Mouse (Mus musculus): ENCODE measurements around the gene Sestd1. TPM values are rescaled to one million over a fixed set of nuclear protein-coding genes. Genes with fewer than 3 reads are reported as not detected.

The Sestd1 gene
- total RNA-seq, 4 experiments from 2014 or later = 8.5 to 12.6 (median 10.5) TPM

GRCm38 (mm10) chr2:77272953-77273352 is 7.4 kb downstream of the Sestd1 start:
- DNase-seq (ENCODE audit: low spot score in 2 of 2) = no peak

DNA sequence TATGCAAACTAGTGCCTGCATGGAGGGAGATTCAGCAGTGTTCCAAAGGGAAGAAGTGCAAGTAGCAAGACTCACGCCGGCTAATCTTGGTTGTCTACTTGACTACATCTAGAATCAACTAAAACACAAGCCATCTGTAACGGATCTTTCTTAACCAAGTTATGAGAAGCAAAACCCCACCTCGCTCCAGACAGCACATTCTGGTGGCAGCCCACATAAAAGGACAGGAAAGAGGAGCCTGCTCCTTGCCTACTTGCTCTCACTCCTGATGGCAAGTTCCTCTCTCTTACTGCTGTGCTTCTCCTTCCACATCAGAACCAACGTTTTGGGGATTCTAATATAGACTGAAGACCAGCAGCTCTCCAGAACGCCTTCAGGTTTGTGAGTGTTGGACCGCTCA is 9.6 kb downstream of the Sestd1 start:
- DNase-seq (ENCODE audit: low spot score in 2 of 2) = no peak

DNA sequence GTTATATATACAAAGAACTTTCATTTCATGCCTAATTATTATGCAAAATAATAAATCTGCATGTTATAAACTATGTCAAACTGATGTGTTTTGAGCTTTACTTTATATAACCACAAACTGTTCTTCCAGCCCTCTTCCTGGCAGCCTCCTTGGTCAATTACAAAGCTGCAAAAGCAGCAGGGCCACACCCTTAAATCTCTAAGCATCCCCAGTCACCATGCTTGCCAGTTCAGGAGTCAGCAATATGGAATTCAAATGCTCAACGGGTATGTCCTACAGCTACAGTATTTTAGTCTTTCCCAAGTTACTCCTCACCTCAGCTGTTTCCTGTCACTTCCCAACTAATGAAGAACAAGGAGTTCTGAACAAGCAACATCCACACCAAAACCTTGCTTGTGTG is 10.3 kb downstream of the Sestd1 start:
- DNase-seq (ENCODE audit: low spot score in 2 of 2) = no peak

DNA sequence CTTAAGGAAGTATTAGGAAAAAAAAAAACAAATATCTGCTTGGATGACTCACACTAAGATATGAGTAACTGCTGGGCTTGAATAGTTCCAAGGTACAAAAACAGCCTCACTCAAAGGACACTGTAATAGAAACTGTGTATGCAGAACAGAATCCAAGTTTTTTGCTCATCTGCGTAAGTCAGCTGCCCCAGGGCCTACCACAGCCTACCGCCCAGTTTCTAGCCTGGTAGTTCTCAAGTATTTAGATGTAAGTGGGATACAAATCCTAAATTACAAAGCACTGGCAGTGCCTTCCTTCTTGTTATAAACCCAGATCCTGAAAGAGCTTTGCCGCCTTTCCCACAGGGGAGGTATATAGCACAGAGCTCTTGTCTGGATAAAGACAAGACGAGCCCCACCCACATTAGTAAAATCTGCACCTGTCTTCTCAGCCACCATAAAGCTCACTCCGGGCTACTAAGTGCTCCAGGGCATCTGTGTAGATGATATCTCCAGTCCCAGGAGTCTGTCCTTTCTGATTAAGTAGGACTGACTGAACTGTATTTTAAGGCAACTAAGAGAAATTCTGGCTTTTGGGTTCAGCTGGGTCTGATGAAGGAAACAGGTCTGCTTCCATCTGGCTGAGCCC is 11.7 kb downstream of the Sestd1 start:
- no peak for DNase-seq (ENCODE audit: low spot score in 2 of 2)

GRCm38 (mm10) chr2:77266931-77267330 is 13.5 kb downstream of the Sestd1 start:
- DNase-seq (ENCODE audit: low spot score in 2 of 2) = no peak

- DNase-seq (ENCODE audit: low spot score in 2 of 2) = no peak
These were observed 14.4 kb downstream of the Sestd1 start for GRCm38 (mm10) chr2:77266011-77266410.

DNA sequence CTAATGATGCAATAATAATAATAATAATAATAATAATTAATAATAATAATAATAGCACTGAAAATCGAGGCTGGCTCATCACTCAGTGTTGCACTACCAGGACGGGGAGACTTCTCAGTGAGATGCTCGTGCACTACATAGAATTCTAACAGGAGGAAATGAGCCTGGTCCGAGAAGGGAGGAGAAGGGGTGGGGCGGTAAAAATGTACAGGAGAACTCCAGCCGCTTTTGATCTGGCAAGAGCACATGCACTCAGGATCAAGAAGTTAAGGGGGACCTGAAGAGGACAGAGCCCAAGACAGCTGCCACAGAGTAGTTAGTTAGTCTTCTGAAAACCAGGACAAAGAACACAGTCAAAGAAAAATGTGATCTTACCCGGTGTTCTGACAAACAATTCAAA is 15.1 kb downstream of the Sestd1 start:
- DNase-seq (ENCODE audit: low spot score in 2 of 2) = no peak

GRCm38 (mm10) chr2:77264550-77264949 is 15.8 kb downstream of the Sestd1 start:
- no peak for DNase-seq (ENCODE audit: low spot score in 2 of 2)

DNA sequence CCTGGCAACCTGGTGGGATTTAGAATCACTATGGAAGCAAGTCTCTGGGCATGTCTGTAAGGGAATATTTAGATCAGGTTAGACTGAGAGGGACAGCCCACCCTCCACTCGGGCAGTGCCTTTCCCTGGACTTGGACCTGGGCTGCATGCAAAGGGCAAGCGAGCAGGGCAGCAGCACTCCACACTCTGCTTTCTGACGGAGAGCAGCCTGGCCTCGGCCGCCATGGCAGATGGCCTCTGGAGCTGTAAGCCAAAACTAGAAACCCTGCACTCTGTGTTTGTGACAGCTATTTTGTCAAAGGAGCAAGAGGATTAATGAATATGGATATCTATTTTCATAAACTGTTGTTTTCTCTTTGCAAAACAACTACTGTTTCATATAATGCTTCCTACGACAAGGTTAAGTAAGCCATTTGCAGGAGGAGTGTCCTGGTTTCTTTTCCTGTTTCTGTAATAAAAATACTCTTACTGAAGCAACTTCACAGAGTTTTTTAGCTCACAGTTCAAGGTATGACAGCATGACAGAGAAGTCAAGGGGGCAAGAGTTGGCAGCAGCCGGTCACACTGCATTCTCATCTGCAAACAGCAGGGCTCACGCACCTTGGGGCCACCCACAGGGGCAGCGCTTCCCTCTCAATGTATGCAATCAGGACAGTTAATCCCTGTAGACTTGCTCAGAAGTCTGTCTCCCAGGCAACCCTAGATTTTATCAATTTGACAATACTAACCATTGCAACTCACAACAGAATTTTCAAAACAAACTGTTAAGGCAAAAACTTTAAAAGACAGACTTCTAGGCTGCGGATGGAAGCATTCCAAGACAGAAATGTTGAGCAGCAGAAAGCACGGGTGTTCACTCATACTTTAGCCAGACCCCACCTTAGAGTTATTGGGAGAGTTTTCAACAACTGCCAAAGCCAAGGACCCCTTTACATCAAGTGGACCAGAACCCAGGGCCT is 16.6 kb downstream of the Sestd1 start:
- DNase-seq (ENCODE audit: low spot score in 2 of 2) = no peak

GRCm38 (mm10) chr2:77260134-77260533 is 20.3 kb downstream of the Sestd1 start:
- no peak for DNase-seq (ENCODE audit: low spot score in 2 of 2)

GRCm38 (mm10) chr2:77253227-77253626 is 27.2 kb downstream of the Sestd1 start:
- DNase-seq (ENCODE audit: low spot score in 2 of 2) = no peak

GRCm38 (mm10) chr2:77251736-77252135 is 28.7 kb downstream of the Sestd1 start:
- DNase-seq (ENCODE audit: low spot score in 2 of 2) = no peak

GRCm38 (mm10) chr2:77249771-77250681 is 30.4 kb downstream of the Sestd1 start:
- DNase-seq (ENCODE audit: low spot score in 2 of 2) = peak; percentile 25 to 37

- no peak for DNase-seq (ENCODE audit: low spot score in 2 of 2)
These were observed 32.0 kb downstream of the Sestd1 start for GRCm38 (mm10) chr2:77248416-77248815.

DNA sequence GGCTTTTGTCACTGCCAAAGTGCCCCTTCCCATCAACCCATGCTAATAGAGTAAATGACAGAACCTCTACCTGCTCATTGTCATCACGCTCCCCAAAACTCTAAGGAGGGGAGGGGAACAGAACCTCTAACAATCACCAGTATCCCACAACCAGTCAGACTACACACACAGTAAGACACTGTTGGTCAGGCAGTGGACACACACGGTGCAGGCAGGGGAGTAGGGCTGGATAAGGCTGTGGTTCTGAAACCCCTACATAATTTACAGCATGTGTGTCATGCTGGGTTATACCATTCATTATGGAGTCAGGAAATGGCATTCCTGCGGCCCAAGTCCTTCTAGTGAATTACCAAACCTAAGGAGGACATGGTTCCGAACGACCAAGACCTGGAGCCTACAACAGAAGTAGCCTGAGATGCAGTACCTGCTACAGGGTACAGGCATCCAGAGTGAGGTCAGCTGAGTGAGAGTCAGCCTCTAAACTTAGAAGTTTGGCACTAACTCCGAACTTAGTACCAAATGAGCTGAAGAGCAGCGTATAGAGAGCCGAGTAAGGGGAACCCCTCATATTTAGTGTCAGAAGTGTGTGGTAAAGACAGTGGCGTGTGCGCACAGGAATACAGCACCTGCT is 33.1 kb downstream of the Sestd1 start:
- no peak for DNase-seq (ENCODE audit: low spot score in 2 of 2)

- peak; percentile 40 to 59 for DNase-seq (ENCODE audit: low spot score in 2 of 2)
These were observed 34.6 kb downstream of the Sestd1 start for GRCm38 (mm10) chr2:77245806-77246205.

DNA sequence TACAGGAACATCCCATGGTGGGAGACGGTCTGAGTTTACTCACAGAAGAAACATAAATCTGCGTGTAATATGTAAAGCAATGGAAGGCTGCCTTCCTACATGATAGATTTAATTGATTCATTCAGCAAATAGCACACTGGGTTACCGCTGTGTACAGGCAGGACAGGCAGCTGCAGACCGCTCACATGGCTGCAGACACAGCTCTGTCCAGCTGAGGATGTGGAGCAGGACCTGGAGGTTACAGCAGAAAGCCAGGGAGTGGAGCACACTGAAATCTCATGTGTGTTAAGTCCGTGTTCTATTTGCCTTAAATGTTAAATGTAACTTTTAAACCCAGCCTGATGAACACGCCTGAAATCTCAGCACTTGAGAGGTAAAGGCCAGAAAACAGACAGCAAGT is 38.1 kb downstream of the Sestd1 start:
- DNase-seq (ENCODE audit: low spot score in 2 of 2) = no peak

DNA sequence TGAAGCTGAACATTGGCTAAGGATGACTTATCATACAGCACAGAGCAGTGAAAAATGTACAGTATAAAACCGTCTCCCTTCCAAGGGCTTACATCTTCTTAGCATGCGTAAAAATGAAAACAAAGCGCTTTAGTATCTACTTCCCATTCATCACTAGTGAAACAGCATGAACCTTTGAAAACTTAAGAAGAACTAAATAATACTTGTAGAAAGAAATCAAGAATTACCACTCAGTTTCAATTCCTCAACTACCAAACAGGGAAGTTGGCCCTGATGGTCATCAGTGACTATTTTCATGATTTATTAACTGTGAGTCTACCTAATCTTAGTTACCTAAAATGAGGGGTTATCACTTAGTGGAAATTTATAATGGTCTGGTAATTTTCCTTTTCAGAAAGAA is 41.8 kb downstream of the Sestd1 start:
- DNase-seq (ENCODE audit: low spot score in 2 of 2) = no peak

DNA sequence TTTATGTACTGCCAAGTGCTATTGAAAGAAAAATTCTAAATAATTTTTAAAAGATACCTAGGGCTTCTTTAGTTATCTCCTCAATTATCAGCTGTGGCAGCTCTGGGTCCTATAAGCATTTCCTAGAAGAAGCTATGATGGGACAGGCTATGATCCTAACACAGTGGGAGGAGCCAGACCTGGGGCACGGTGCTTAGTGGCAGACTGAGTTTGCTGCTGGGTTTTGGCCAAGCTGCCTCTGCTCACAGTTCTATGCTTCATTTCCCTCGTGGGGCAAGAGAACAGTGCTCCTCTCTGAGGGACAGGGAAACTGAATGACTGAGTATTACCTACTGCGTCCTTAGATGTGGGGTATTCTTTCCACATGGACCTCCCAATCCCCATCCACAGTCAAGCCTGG is 42.3 kb downstream of the Sestd1 start:
- no peak for DNase-seq (ENCODE audit: low spot score in 2 of 2)

- DNase-seq (ENCODE audit: low spot score in 2 of 2) = no peak
These were observed 43.5 kb downstream of the Sestd1 start for GRCm38 (mm10) chr2:77236860-77237259.

DNA sequence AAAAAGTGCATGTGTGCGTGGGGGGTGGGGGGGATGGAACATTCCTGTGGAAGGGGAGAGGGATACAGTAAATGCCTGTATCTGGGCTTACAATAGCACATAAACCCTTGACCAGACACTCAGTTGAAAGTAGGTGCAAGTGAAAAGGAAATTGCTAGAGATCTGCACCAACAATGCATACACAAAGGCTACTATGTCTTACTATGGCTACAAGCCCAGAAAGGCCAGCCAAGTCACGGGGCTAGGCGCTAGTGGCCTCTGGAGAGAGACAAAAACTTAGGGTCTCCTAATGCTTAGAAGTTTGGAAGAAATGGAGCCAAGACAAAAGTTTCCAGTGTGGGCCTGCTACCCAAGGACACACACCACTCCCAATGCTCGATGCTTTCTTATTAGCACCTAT is 44.5 kb downstream of the Sestd1 start:
- DNase-seq (ENCODE audit: low spot score in 2 of 2) = no peak
